In genomic region chr11:11821387-11821975, GRCm38 (mm10) we compare ENCODE assay signal across 8 mouse cellular contexts. TPM values are rescaled to one million over a fixed set of nuclear protein-coding genes. Genes with fewer than 3 reads are reported as not detected.
DNase-seq lines count a peak whose midpoint lies in the region; ATAC-seq and TF ChIP-seq lines count a peak whose summit lies in the region.

No protein-coding gene starts in this region.

- H3K36me3 ChIP-seq in ES-Bruce4 (ENCODE audit: control insufficient read depth, insufficient read depth, low read length, poor library complexity, severe bottlenecking), result no peaks in the 10 kb centered on the region
- H3K36me3 ChIP-seq in forebrain, embryonic 13.5 days (ENCODE audit: poor library complexity, severe bottlenecking), result no peaks in the 10 kb centered on the region
- no peaks in the 10 kb centered on the region for H3K36me3 ChIP-seq in midbrain, embryonic 15.5 days (replicated peaks)

- H3K4me3 ChIP-seq in ES-Bruce4 (ENCODE audit: low read depth, low read length), result no peak overlapping the region
- no peak overlapping the region for H3K4me3 ChIP-seq in forebrain, embryonic 13.5 days
- no peak overlapping the region; the same call in 1 of the 2 replicates for H3K4me3 ChIP-seq in midbrain, embryonic 15.5 days

- TF ChIP-seq EP300 in ES-Bruce4 (IDR thresholded peaks at IDR 0.05; ENCODE audit: insufficient read depth, low read depth, low read length), result peak; percentile 64; the same call in 1 of the 2 replicates

- peak overlapping the region; percentile 45 for H3K4me2 ChIP-seq in forebrain, embryonic 13.5 days
- peak overlapping the region; percentile 42 for H3K4me2 ChIP-seq in midbrain, embryonic 15.5 days

- 6% methylated on average over 16 of the region's 16 CpGs for whole genome bisulfite sequencing in forebrain, embryonic 13.5 days
- WGBS in midbrain, embryonic 15.5 days, result 6% methylated on average over 15 of the region's 16 CpGs

- TF ChIP-seq CTCF in ES-Bruce4 (IDR thresholded peaks at IDR 0.05; ENCODE audit: low read depth, low read length), result no peak

- no peaks in the 10 kb centered on the region for H3K27me3 ChIP-seq in ES-Bruce4 (ENCODE audit: control insufficient read depth, insufficient read depth, low read length, poor library complexity, severe bottlenecking)
- no peaks in the 10 kb centered on the region for H3K27me3 ChIP-seq in forebrain, embryonic 13.5 days
- H3K27me3 ChIP-seq in midbrain, embryonic 15.5 days (replicated peaks), result no peaks in the 10 kb centered on the region

- H3K9ac ChIP-seq in ES-Bruce4 (ENCODE audit: low read depth, poor library complexity, severe bottlenecking), result peak overlapping the region; percentile 84
- peak overlapping the region; percentile 10 for H3K9ac ChIP-seq in forebrain, embryonic 13.5 days
- no peak overlapping the region for H3K9ac ChIP-seq in midbrain, embryonic 15.5 days

- H3K4me1 ChIP-seq in ES-Bruce4 (ENCODE audit: control insufficient read depth, insufficient read depth, low read length), result peaks cover 3% of the 10 kb centered on the region
- peaks cover 45% of the 10 kb centered on the region for H3K4me1 ChIP-seq in forebrain, embryonic 13.5 days
- peaks cover 23% of the 10 kb centered on the region for H3K4me1 ChIP-seq in midbrain, embryonic 15.5 days

- no peak for TF ChIP-seq POLR2A in ES-Bruce4 (IDR thresholded peaks at IDR 0.05; ENCODE audit: insufficient read depth, low read length)

- peak overlapping the region; percentile 99 for H3K27ac ChIP-seq in ES-Bruce4 (ENCODE audit: insufficient read depth, low read length)
- peak overlapping the region; percentile 73 for H3K27ac ChIP-seq in forebrain, embryonic 13.5 days
- H3K27ac ChIP-seq in midbrain, embryonic 15.5 days, result peak overlapping the region; percentile 72

- peak; percentile 28 to 30 for DNase-seq in cerebellum, postnatal 4 days (ENCODE audit: low spot score in 2 of 2)
- no peak for DNase-seq in cerebellum, adult 9-10 months
- DNase-seq in kidney, postnatal 14 days, result peak; percentile 58
- no peak for DNase-seq in spleen, adult 18-20 months

- peak; percentile 88 for ATAC-seq in forebrain, embryonic 13.5 days
- ATAC-seq in midbrain, embryonic 15.5 days (replicated peaks), result peak; percentile 79
- ATAC-seq in megakaryocyte, adult 5-6 weeks (ENCODE audit: poor library complexity, severe bottlenecking), result no peak

- peaks cover 11% of the 10 kb centered on the region for H3K9me3 ChIP-seq in ES-Bruce4 (replicated peaks; ENCODE audit: control insufficient read depth, insufficient read depth, low read length, poor library complexity, severe bottlenecking)
- no peaks in the 10 kb centered on the region for H3K9me3 ChIP-seq in forebrain, embryonic 13.5 days (replicated peaks)
- H3K9me3 ChIP-seq in midbrain, embryonic 15.5 days, result no peaks in the 10 kb centered on the region

RNA-seq across cellular contexts. Expression of gene Fignl1, which starts 12.7 kb away (rescaled TPM):
- 89.3 and 93.2 TPM in 2 replicates for polyA plus RNA-seq in ES-Bruce4 (2011; ENCODE audit: insufficient read depth, insufficient read length, low read depth, missing spikeins)
- 51.5 and 55.5 TPM in 2 replicates for polyA plus RNA-seq in forebrain, embryonic 13.5 days (2015; fragmentation: Nextera tagmentation; extraction: Ambion mirVana)
- polyA plus RNA-seq in midbrain, embryonic 15.5 days (2015; fragmentation: Nextera tagmentation; extraction: Ambion mirVana), result 9.8 and 12.5 TPM in 2 replicates
- 45.4 and 46.4 TPM in 2 replicates for total RNA-seq in megakaryocyte, adult 5-6 weeks (2015)
- 64.2 and 65.6 TPM in 2 replicates for total RNA-seq in megakaryocyte, adult 5-6 weeks (2017)

Comparison
In these comparisons a context has a peak if more than half of its experiments do, and no peak if none do; other contexts are left out.
1. DNase-seq: peak in cerebellum, postnatal 4 days (2 of 2) and kidney, postnatal 14 days (single experiment); none in cerebellum, adult 9-10 months (single experiment) and spleen, adult 18-20 months (0 of 2).
2. Peak in every context shown above with its lines, with median percentiles within 50 percentile points of each other: H3K27ac ChIP-seq.